Mouse (Mus musculus): ENCODE data around the gene Camta1. TPM values are rescaled to one million over a fixed set of nuclear protein-coding genes. Genes with fewer than 3 reads are reported as not detected.

Camta1 gene
- polyA plus RNA-seq, 1 experiment: 7.7 TPM

DNA sequence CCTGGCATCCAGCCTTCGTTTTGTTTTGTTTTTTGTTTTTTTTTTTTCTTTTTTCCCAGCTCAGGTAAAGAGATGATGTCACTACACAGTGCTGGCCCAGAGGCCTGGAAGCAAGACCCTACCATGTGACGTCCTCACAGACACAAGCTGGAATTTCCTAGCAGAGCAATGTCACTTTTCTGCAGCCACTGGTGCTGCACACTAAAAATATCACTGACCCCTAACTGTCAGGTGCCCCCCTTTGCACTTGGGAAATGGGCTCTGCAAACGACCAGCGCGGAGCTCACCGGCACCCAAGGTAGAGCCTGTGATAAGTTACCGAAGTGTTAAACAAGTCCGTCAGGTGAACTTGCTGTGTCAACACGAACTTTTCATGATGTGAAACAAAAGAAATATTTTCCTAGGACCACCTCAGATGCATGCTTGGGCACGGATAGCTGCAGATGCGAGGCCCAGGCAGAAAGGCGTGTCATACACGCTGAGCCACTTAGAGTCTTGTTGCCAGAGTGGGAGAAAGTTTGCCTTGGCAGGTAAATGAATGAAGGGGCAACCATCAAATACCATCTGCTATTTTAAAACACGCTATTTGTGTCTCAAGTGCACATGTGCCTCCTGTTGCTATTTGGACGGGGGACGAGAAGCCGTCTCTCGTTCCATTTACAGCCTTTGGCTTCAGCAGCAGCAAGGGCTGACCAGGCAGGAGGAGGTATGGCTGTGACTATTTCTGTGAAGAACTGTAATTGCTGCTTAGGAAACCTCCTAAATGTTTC, 765.2 kb downstream of the Camta1 start:
- WGBS: 70% methylated on average over 18 of the region's 18 CpGs
- Histone ChIP-seq H3K4me3 (ENCODE audit: insufficient read depth, low read depth, low read length) (no peak overlapping the region), H3K27ac (ENCODE audit: insufficient read depth, low read depth, low read length) (no peak overlapping the region), H3K27me3 (replicated peaks; ENCODE audit: control insufficient read depth, insufficient read depth, low read length) (no peaks in the 10 kb centered on the region), H3K4me1 (ENCODE audit: control insufficient read depth, insufficient read depth, low read length) (0 out of 2 replicates have a peak, but pooled peaks cover 2% of the 10 kb centered on the region), H3K36me3 (ENCODE audit: control insufficient read depth, insufficient read depth, low read length) (no peaks in the 10 kb centered on the region)
- no peak for DNase-seq
- TF ChIP-seq CTCF (conservative IDR thresholded peaks at IDR 0.05; ENCODE audit: insufficient read depth, insufficient read length, low read depth, low read length) (no peak), POLR2A (IDR thresholded peaks at IDR 0.05; ENCODE audit: low read depth, low read length) (no peak)

GRCm38 (mm10) chr4:151095207-151095606, 766.5 kb downstream of the Camta1 start:
- H3K4me1 ChIP-seq (ENCODE audit: control insufficient read depth, insufficient read depth, low read length): 0 out of 2 replicates have a peak, but pooled peaks cover 2% of the 10 kb centered on the region
- 38% methylated on average over 2 of the region's 2 CpGs for WGBS
- no peak overlapping the region for H3K27ac ChIP-seq (ENCODE audit: insufficient read depth, low read depth, low read length)
- no peaks in the 10 kb centered on the region for H3K27me3 ChIP-seq (replicated peaks; ENCODE audit: control insufficient read depth, insufficient read depth, low read length)
- DNase-seq: peak; percentile 42
- peak; percentile 59 for TF ChIP-seq CTCF (conservative IDR thresholded peaks at IDR 0.05; ENCODE audit: insufficient read depth, insufficient read length, low read depth, low read length)
- TF ChIP-seq POLR2A (IDR thresholded peaks at IDR 0.05; ENCODE audit: low read depth, low read length): no peak
- H3K4me3 ChIP-seq (ENCODE audit: insufficient read depth, low read depth, low read length): no peak overlapping the region
- H3K36me3 ChIP-seq (ENCODE audit: control insufficient read depth, insufficient read depth, low read length): no peaks in the 10 kb centered on the region

- no peaks in the 10 kb centered on the region for H3K36me3 ChIP-seq (ENCODE audit: control insufficient read depth, insufficient read depth, low read length)
- H3K4me3 ChIP-seq (ENCODE audit: insufficient read depth, low read depth, low read length): no peak within 1 kb of the TSS
- DNase-seq: no peak
Measured at GRCm38 (mm10) chr4:151089270-151089669, 772.4 kb downstream of the Camta1 start, which contains the start of gene Gm13090. Gene Gm13090 (plus strand): TSS chr4:151089570.

GRCm38 (mm10) chr4:151088819-151089218, 772.9 kb downstream of the Camta1 start:
- 86% methylated on average over 14 of the region's 14 CpGs for WGBS
- no peaks in the 10 kb centered on the region for H3K4me1 ChIP-seq (ENCODE audit: control insufficient read depth, insufficient read depth, low read length)
- DNase-seq: no peak
- H3K4me3 ChIP-seq (ENCODE audit: insufficient read depth, low read depth, low read length): no peak overlapping the region
- H3K27me3 ChIP-seq (replicated peaks; ENCODE audit: control insufficient read depth, insufficient read depth, low read length): no peaks in the 10 kb centered on the region
- no peak for TF ChIP-seq POLR2A (IDR thresholded peaks at IDR 0.05; ENCODE audit: low read depth, low read length)
- TF ChIP-seq CTCF (conservative IDR thresholded peaks at IDR 0.05; ENCODE audit: insufficient read depth, insufficient read length, low read depth, low read length): no peak
- H3K27ac ChIP-seq (ENCODE audit: insufficient read depth, low read depth, low read length): no peak overlapping the region
- H3K36me3 ChIP-seq (ENCODE audit: control insufficient read depth, insufficient read depth, low read length): no peaks in the 10 kb centered on the region

More at GRCm38 (mm10) chr4:151089270-151089669, 772.4 kb downstream of the Camta1 start, which contains the start of gene Gm13090:
- H3K27me3 ChIP-seq (replicated peaks; ENCODE audit: control insufficient read depth, insufficient read depth, low read length): no peaks in the 10 kb centered on the region
- 79% methylated on average over 7 of the region's 7 CpGs for WGBS
- no peak within 1 kb of the TSS for H3K27ac ChIP-seq (ENCODE audit: insufficient read depth, low read depth, low read length)
- no peaks in the 10 kb centered on the region for H3K4me1 ChIP-seq (ENCODE audit: control insufficient read depth, insufficient read depth, low read length)
- TF ChIP-seq CTCF (conservative IDR thresholded peaks at IDR 0.05; ENCODE audit: insufficient read depth, insufficient read length, low read depth, low read length): no peak
- no peak for TF ChIP-seq POLR2A (IDR thresholded peaks at IDR 0.05; ENCODE audit: low read depth, low read length)

- Histone ChIP-seq H3K36me3 (ENCODE audit: control insufficient read depth, insufficient read depth, low read length) (no peaks in the 10 kb centered on the region), H3K27me3 (replicated peaks; ENCODE audit: control insufficient read depth, insufficient read depth, low read length) (no peaks in the 10 kb centered on the region), H3K4me1 (ENCODE audit: control insufficient read depth, insufficient read depth, low read length) (no peaks in the 10 kb centered on the region), H3K27ac (ENCODE audit: insufficient read depth, low read depth, low read length) (no peak overlapping the region), H3K4me3 (ENCODE audit: insufficient read depth, low read depth, low read length) (no peak overlapping the region)
- DNase-seq: no peak
- 94% methylated on average over 1 of the region's 1 CpGs for WGBS
- TF ChIP-seq POLR2A (IDR thresholded peaks at IDR 0.05; ENCODE audit: low read depth, low read length): no peak
- TF ChIP-seq CTCF (conservative IDR thresholded peaks at IDR 0.05; ENCODE audit: insufficient read depth, insufficient read length, low read depth, low read length): 0 out of 2 replicates have a peak, but pooled peaks have one; percentile 2
Measured at GRCm38 (mm10) chr4:151087358-151087757, 774.3 kb downstream of the Camta1 start.

- Histone ChIP-seq H3K27ac (ENCODE audit: insufficient read depth, low read depth, low read length) (no peak overlapping the region), H3K36me3 (ENCODE audit: control insufficient read depth, insufficient read depth, low read length) (no peaks in the 10 kb centered on the region), H3K4me1 (ENCODE audit: control insufficient read depth, insufficient read depth, low read length) (no peaks in the 10 kb centered on the region), H3K27me3 (replicated peaks; ENCODE audit: control insufficient read depth, insufficient read depth, low read length) (no peaks in the 10 kb centered on the region), H3K4me3 (ENCODE audit: insufficient read depth, low read depth, low read length) (no peak overlapping the region)
- 74% methylated on average over 5 of the region's 5 CpGs for WGBS
- TF ChIP-seq POLR2A (IDR thresholded peaks at IDR 0.05; ENCODE audit: low read depth, low read length): no peak
- TF ChIP-seq CTCF (conservative IDR thresholded peaks at IDR 0.05; ENCODE audit: insufficient read depth, insufficient read length, low read depth, low read length): no peak
- DNase-seq: no peak
Measured at GRCm38 (mm10) chr4:151083027-151083426, 778.6 kb downstream of the Camta1 start.

- Histone ChIP-seq H3K4me3 (ENCODE audit: insufficient read depth, low read depth, low read length) (no peak overlapping the region), H3K36me3 (ENCODE audit: control insufficient read depth, insufficient read depth, low read length) (no peaks in the 10 kb centered on the region), H3K4me1 (ENCODE audit: control insufficient read depth, insufficient read depth, low read length) (no peaks in the 10 kb centered on the region), H3K27ac (ENCODE audit: insufficient read depth, low read depth, low read length) (no peak overlapping the region), H3K27me3 (replicated peaks; ENCODE audit: control insufficient read depth, insufficient read depth, low read length) (no peaks in the 10 kb centered on the region)
- WGBS: 86% methylated on average over 13 of the region's 13 CpGs
- no peak for DNase-seq
- TF ChIP-seq POLR2A (IDR thresholded peaks at IDR 0.05; ENCODE audit: low read depth, low read length) (no peak), CTCF (conservative IDR thresholded peaks at IDR 0.05; ENCODE audit: insufficient read depth, insufficient read length, low read depth, low read length) (no peak)
Measured at GRCm38 (mm10) chr4:151081977-151082376, 779.7 kb downstream of the Camta1 start.
